Mouse (Mus musculus) activated CD4-positive, CD25-positive, alpha-beta regulatory T cell, adult 9 weeks (primary cell): ENCODE measurements around the gene Tsga13. TPM values are rescaled to one million over a fixed set of nuclear protein-coding genes. Genes with fewer than 3 reads are reported as not detected.

ENCODE experiments used
- polyA plus RNA-seq: library from polyadenylated mRNA; unstranded; fragments of 100-300 nt; shearing (Covaris generic); gene quantifications from one replicate; pipeline ENCODE4 v1.2.1, GENCODE M21; 2017

The Tsga13 gene
- polyA plus RNA-seq, result not detected

GRCm38 (mm10) chr6:30915473-30915872 is at the start of gene Tsga13:
Gene Tsga13 (minus strand): TSS chr6:30915573.

GRCm38 (mm10) chr6:30958736-30959540 is 43.6 kb upstream of the Tsga13 start, which contains the start of gene Klf14:
Gene Klf14 (minus strand): TSS chr6:30959078.

GRCm38 (mm10) chr6:30896195-30896985 is 19.0 kb downstream of the Tsga13 start, which contains the start of gene Copg2:
Gene Copg2 (minus strand): TSS chr6:30896794.

Other genes starting within 250 kb of the Tsga13 start
- gene Cep41, start 221.8 kb downstream of the Tsga13 start, polyA plus RNA-seq, result 12.5 TPM
- gene Mest, start 192.0 kb downstream of the Tsga13 start, polyA plus RNA-seq, result 1.1 TPM
- 60.0 TPM for gene Copg2, start 18.8 kb downstream of the Tsga13 start, polyA plus RNA-seq
- gene Klf14, start 43.5 kb upstream of the Tsga13 start, polyA plus RNA-seq, result not detected